Mouse (Mus musculus) ES-E14 (cell line): ENCODE measurements around the gene Fbxo9. TPM values are rescaled to one million over a fixed set of nuclear protein-coding genes. Genes with fewer than 3 reads are reported as not detected.

Experiments used
- DNase-seq: peaks from one replicate; pipeline ENCODE4 v3.0.0-alpha.2; 2013; ENCODE audit warnings: low read depth, low spot score
- H3K27ac ChIP-seq: 2 replicates; pipeline ENCODE4 v1.5.1; 2012; ENCODE audit warnings: low read depth, mild to moderate bottlenecking, low read length, moderate library complexity, mixed read lengths; ENCODE audit not compliant: poor library complexity, insufficient read depth, severe bottlenecking
- H3K36me3 ChIP-seq: 2 replicates; pipeline ENCODE4 v1.6.1; 2012; ENCODE audit warnings: mild to moderate bottlenecking, low read length, moderate library complexity, mixed read lengths; ENCODE audit not compliant: control insufficient read depth, poor library complexity, insufficient read depth, severe bottlenecking
- H3K4me1 ChIP-seq, 2 experiments: fragments of 150-350 bp in 1 of 2; sonication (generic) in 1 of 2; 2 replicates each; pipeline ENCODE4 v1.6.1; 2012; ENCODE audit warnings: low read length in 2 of 2, mild to moderate bottlenecking in 1 of 2, mixed read lengths in 1 of 2; ENCODE audit not compliant: control insufficient read depth in 2 of 2, insufficient read depth in 2 of 2, poor library complexity in 1 of 2
- H3K4me3 ChIP-seq, 2 experiments: fragments of 150-350 bp in 1 of 2; sonication (generic) in 1 of 2; 2 replicates each; pipeline ENCODE4 v1.5.1; 2012; ENCODE audit warnings: low read length in 2 of 2, low read depth in 1 of 2, mild to moderate bottlenecking in 1 of 2, mixed read lengths in 1 of 2; ENCODE audit not compliant: insufficient read depth in 1 of 2, poor library complexity in 1 of 2, severe bottlenecking in 1 of 2
- H3K9ac ChIP-seq: 2 replicates; pipeline ENCODE4 v1.6.1; 2012; ENCODE audit warnings: low read depth, mild to moderate bottlenecking, low read length, mixed read lengths; ENCODE audit not compliant: poor library complexity, insufficient read depth, severe bottlenecking
- H3K9me3 ChIP-seq: fragments of 150-350 bp; sonication (generic); 2 replicates; pipeline ENCODE4 v1.6.1; 2012; ENCODE audit warnings: low read depth, mild to moderate bottlenecking, low read length; ENCODE audit not compliant: control insufficient read depth, insufficient read depth
- CHD2 ChIP-seq: IDR thresholded peaks from 2 replicates; pipeline ENCODE4 v1.6.1; 2014; ENCODE audit warnings: mild to moderate bottlenecking, low read depth, low read length, inconsistent platforms
- HCFC1 ChIP-seq: IDR thresholded peaks from 2 replicates; pipeline ENCODE4 v1.6.1; 2012; ENCODE audit warnings: low read length, inconsistent platforms, borderline replicate concordance; ENCODE audit not compliant: insufficient read depth
- MAFK ChIP-seq: IDR thresholded peaks from 2 replicates; pipeline ENCODE4 v1.6.1; 2014; ENCODE audit warnings: mild to moderate bottlenecking, low read depth, low read length, inconsistent platforms; ENCODE audit not compliant: insufficient read depth
- ZC3H11A ChIP-seq: IDR thresholded peaks from 2 replicates; pipeline ENCODE4 v1.6.1; 2012; ENCODE audit warnings: low read depth, mild to moderate bottlenecking, inconsistent platforms, low read length, borderline replicate concordance
- ZNF384 ChIP-seq: IDR thresholded peaks from 2 replicates; pipeline ENCODE4 v1.6.1; 2012; ENCODE audit warnings: low read depth, low read length, inconsistent platforms
- in situ Hi-C, 2 experiments: fragments of 600-800 bp; cut with MboI; formaldehyde crosslinking; loops; one replicate each; pipeline ENCODE4 v1.15.1; 2025; ENCODE audit warnings: low sequenced_read_pairs in 2 of 2, inconsistent platforms in 1 of 2; ENCODE audit not compliant: unreplicated experiment in 2 of 2
- total RNA-seq: library from RNA; depleted of rRNA; stranded (reverse); fragments of 300-350 nt; gene quantifications from 2 replicates; pipeline ENCODE4 v1.2.3, GENCODE M21; 2012

Fbxo9 gene
- total RNA-seq, 1 experiment: 28.7 TPM

DNA sequence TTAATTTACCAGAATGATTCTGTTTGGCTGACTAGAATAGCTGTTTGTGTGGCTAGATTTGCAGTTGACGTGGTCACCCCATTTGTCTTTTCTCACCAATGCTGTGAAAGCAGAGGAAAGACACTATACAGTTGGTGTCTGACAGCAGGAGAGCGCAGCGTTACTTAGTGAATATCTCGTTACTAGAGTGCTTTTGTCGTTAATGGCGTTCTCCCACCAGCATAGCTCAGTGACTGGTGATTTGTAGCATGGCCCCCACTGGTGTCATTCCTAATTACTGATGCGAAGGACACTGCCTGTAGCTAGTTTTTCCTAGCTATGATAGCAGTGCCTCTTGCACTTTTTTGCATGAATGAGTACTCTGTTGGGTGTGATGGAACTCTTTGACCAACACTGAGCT lies 26.8 kb upstream of the Fbxo9 start:
- in situ Hi-C loops: no loop called here
- Histone ChIP-seq H3K4me1 (peaks cover 3 to 5% of the 10 kb centered on the region in 2 experiments; a peak in 2 of 4 replicates), H3K27ac (no peak overlapping the region), H3K9ac (no peak overlapping the region), H3K36me3 (no peaks in the 10 kb centered on the region), H3K9me3 (no peaks in the 10 kb centered on the region), H3K4me3 (no peak overlapping the region)
- DNase-seq: no peak
- TF ChIP-seq MAFK: no peak
- no peak for TF ChIP-seq ZC3H11A
- no peak for TF ChIP-seq CHD2
- TF ChIP-seq ZNF384: no peak
- no peak for TF ChIP-seq HCFC1

DNA sequence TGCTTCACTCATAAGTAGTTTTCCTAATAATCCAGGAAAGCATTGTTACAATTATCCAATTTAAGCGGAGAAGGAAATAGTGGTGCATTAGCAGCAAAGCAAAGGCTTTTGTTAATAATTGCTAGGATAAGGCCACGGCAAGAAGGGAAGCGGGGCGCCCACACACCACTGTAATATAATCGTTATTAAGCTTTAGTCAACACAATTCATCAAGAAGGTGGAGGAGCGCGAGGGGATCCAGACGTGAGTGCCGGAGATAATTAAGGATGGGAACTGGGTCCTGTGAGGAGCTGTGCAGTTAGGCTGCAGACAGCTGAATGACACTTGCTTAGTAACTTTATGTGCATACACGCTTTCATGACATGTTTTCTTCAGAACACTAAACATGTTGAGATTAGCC lies 17.8 kb upstream of the Fbxo9 start:
- Histone ChIP-seq H3K9me3 (no peaks in the 10 kb centered on the region), H3K4me3 (no peak overlapping the region), H3K36me3 (no peaks in the 10 kb centered on the region), H3K27ac (no peak overlapping the region), H3K9ac (no peak overlapping the region), H3K4me1 (peaks cover 2% of the 10 kb centered on the region in 2 experiments)
- no peak for DNase-seq
- TF ChIP-seq HCFC1: no peak
- TF ChIP-seq CHD2: no peak
- TF ChIP-seq MAFK: no peak
- TF ChIP-seq ZNF384: no peak
- TF ChIP-seq ZC3H11A: no peak
- in situ Hi-C loops: no loop called here

DNA sequence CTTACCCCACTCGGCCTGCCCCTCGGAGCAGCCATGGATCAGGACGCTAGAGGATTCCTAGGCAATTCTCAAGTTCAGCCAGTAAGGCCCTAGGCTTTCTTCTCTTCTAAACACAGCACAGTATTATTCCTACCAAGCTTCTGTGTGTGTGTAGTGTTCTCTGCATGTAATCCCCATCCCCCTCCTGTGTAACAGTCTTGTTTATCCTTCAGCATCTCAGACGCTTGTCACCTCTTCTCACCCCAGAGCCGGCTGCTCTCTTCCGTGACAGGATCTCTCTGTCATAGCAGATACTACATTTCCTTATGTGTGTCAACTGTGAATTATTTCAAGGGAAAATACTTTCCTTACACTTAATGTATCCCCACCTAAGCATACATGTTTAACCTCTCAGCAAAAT lies 17.1 kb upstream of the Fbxo9 start:
- H3K9me3 ChIP-seq: no peaks in the 10 kb centered on the region
- TF ChIP-seq ZNF384 (no peak), CHD2 (no peak), MAFK (no peak), ZC3H11A (no peak), HCFC1 (no peak)
- in situ Hi-C loops: no loop called here
- no peak overlapping the region for H3K4me3 ChIP-seq
- no peak overlapping the region for H3K9ac ChIP-seq
- no peak overlapping the region for H3K27ac ChIP-seq
- no peaks in the 10 kb centered on the region for H3K36me3 ChIP-seq
- H3K4me1 ChIP-seq: peaks cover 3 to 6% of the 10 kb centered on the region in 2 experiments
- no peak for DNase-seq

DNA sequence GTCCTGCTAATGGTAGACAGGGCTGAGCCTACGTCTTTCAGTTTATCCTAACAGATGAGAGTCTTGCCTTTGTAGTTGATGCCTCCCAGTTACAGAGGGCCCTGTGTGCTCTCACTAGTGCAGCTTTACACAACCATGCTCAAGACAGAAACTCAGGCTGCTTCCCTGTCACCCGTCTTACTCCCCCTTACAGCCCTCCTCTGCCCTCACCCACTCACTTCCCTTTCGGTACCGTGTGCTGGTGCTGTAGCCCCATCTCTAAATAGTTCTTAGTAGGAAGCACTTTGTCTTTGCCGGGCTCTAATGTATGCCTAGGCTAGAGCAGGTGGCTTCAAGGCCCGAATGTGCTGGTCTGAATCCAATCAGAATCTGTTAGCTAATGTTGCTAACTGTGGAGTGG lies 15.4 kb upstream of the Fbxo9 start:
- H3K9me3 ChIP-seq: no peaks in the 10 kb centered on the region
- no peak overlapping the region for H3K27ac ChIP-seq
- in situ Hi-C loops: no loop called here
- H3K9ac ChIP-seq: no peak overlapping the region
- no peak for DNase-seq
- no peak overlapping the region for H3K4me3 ChIP-seq
- TF ChIP-seq MAFK (no peak), HCFC1 (no peak), CHD2 (no peak), ZNF384 (no peak), ZC3H11A (no peak)
- H3K4me1 ChIP-seq: peaks cover 3 to 8% of the 10 kb centered on the region in 2 experiments
- no peaks in the 10 kb centered on the region for H3K36me3 ChIP-seq

DNA sequence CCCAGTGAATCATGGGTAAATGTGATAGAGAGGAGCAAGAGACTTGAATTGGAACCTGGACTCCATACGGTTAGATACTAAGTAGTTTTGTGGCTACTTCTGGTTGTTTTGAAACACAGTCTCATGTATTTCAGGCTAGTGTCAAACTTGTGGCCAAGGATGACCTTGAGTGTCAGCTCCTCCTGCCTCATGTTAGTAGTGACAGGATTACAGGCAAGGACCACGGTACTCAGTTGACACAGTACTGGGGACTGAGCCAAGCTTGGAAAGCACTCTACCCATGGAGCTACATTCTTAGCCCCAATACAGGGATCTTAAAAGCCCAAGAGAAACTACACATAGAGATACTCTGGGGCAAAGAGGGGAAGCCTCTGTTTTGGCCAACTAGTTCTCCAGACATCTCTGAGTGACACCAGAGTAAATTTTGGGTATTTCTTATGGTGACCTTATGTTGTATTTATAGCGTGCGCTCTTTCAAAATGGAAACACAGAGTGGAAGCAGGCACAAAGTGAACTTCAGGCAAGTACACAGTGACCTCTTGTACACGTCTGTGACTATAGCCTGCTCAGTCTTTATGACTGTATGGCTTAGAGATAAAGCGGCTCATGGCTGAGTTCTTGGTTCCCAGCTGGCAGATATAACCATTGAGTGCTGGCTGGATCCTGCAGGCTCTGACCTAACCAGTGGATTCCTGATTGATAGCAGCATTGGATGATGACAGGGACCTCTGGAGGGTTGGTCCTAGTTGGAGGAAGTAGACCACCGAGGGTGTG lies 14.3 kb upstream of the Fbxo9 start:
- Histone ChIP-seq H3K9ac (no peak overlapping the region), H3K9me3 (no peaks in the 10 kb centered on the region), H3K4me3 (no peak overlapping the region), H3K27ac (no peak overlapping the region), H3K36me3 (no peaks in the 10 kb centered on the region), H3K4me1 (peaks cover 3 to 8% of the 10 kb centered on the region in 2 experiments)
- in situ Hi-C loops: no loop called here
- DNase-seq: no peak
- TF ChIP-seq MAFK: no peak
